Mouse (Mus musculus) neural tube, embryonic 15.5 days (tissue): ENCODE results near the gene Gm5039. TPM values are rescaled to one million over a fixed set of nuclear protein-coding genes. Genes with fewer than 3 reads are reported as not detected.
"Not testable (repeated sequence)": the region's sequence is repeated elsewhere in the genome, so short reads cannot be mapped to it uniquely, and the experiment has no call there.

Experiments
- ATAC-seq: fragments of 200-750 bp; cut with Nextera tagmentation; 2 replicates; pipeline ENCODE4 v1.8.0; 2017; ENCODE audit warnings: mild to moderate bottlenecking, moderate TSS enrichment, moderate library complexity; ENCODE audit not compliant: low FRiP score
- H3K27ac ChIP-seq: fragments of 300-500 bp; sonication (generic); replicated peaks from 2 replicates; pipeline ENCODE4 v1.5.1; 2015; ENCODE audit warnings: mild to moderate bottlenecking, inconsistent platforms
- H3K27me3 ChIP-seq: fragments of 300-500 bp; sonication (generic); replicated peaks from 2 replicates; pipeline ENCODE4 v1.6.1; 2015; ENCODE audit warnings: inconsistent platforms
- H3K36me3 ChIP-seq: fragments of 300-500 bp; sonication (generic); 2 replicates; pipeline ENCODE4 v1.6.1; 2015; ENCODE audit warnings: inconsistent platforms
- H3K4me1 ChIP-seq: fragments of 300-500 bp; sonication (generic); 2 replicates; pipeline ENCODE4 v1.6.1; 2015; ENCODE audit warnings: inconsistent platforms
- H3K4me2 ChIP-seq: fragments of 300-500 bp; sonication (generic); 2 replicates; pipeline ENCODE4 v1.6.1; 2015; ENCODE audit warnings: inconsistent platforms, mild to moderate bottlenecking, moderate library complexity
- H3K4me3 ChIP-seq: fragments of 300-500 bp; sonication (generic); replicated peaks from 2 replicates; pipeline ENCODE4 v1.5.1; 2015; ENCODE audit warnings: mild to moderate bottlenecking, inconsistent platforms
- H3K9ac ChIP-seq: fragments of 300-500 bp; sonication (generic); replicated peaks from 2 replicates; pipeline ENCODE4 v1.6.1; 2015; ENCODE audit warnings: mild to moderate bottlenecking, inconsistent platforms
- H3K9me3 ChIP-seq: fragments of 300-500 bp; sonication (generic); replicated peaks from 2 replicates; pipeline ENCODE4 v1.6.1; 2016; ENCODE audit warnings: inconsistent platforms
- WGBS: fragments of 180-500 bp; shearing (Covaris S2); methylation state at CpG from one replicate; pipeline ENCODE4 v1.1.7; 2015; ENCODE audit warnings: mixed read lengths; 5-methylcytosine and 5-hydroxymethylcytosine counted together
- polyA plus RNA-seq: library from polyadenylated mRNA; unstranded; fragments of >200 nt; fragmentation: Nextera tagmentation; extraction: Ambion mirVana; gene quantifications from 2 replicates; pipeline ENCODE4 v1.2.1, GENCODE M21; 2015

The Gm5039 gene
- not detected in 2 replicates for polyA plus RNA-seq

GRCm38 (mm10) chr12:88323926-88324325, at the start of gene Gm5039:
Gene Gm5039 (minus strand): TSS chr12:88324026.
- H3K4me1 ChIP-seq, H3K9me3 ChIP-seq, H3K27me3 ChIP-seq, H3K4me2 ChIP-seq, H3K27ac ChIP-seq, H3K36me3 ChIP-seq, H3K9ac ChIP-seq, ATAC-seq, H3K4me3 ChIP-seq: not testable (repeated sequence)
- WGBS, result 96% methylated on average over 2 of the region's 2 CpGs

DNA sequence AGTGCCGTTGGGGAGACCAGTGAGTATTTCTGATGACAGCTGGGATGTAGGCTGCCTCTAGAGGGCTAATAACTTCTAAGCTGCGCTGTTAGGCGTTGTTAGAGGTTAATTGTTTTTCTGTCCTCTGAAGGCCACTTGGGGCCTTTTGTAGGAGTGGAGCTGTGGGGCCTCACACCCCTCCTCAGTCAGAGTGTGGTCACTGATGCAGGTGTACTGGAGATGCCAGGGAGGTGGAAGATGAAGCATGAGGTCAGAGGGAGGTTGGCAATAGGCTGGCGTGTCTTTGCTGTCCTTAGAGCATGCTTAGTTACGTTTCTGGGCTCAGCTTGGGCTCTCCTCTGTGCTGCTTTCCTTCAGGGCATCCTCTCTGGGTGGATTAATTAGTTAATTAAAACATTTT, 48.2 kb upstream of the Gm5039 start:
- 40% methylated on average over 5 of the region's 5 CpGs for WGBS
- no peak for ATAC-seq
- no peak overlapping the region for H3K27ac ChIP-seq
- no peaks in the 10 kb centered on the region for H3K27me3 ChIP-seq
- H3K4me2 ChIP-seq, result no peak overlapping the region
- peaks cover 9% of the 10 kb centered on the region; the same call in 1 of the 2 replicates for H3K4me1 ChIP-seq
- no peaks in the 10 kb centered on the region for H3K9me3 ChIP-seq
- no peak overlapping the region for H3K9ac ChIP-seq
- no peaks in the 10 kb centered on the region; the same call in 1 of the 2 replicates for H3K36me3 ChIP-seq
- no peak overlapping the region for H3K4me3 ChIP-seq

DNA sequence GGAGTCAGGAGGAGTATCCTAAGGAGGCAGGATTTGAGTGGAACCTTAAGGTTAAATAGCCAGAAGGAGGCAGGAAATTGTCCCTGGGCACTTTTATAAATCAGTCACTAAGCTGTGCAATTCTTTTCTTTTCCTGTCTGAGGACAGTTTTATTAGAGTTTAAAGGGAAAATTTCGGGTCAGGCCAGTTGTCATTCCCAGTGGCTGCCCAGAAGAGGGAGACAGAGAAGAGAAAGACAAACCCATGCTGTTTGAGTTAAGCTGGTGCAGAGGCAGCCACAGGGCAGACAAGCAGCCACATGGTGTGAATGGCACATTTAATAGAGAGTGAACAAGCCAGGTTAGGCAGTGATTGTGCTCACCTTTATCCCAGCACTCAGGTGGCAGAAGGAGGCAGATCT, 46.5 kb upstream of the Gm5039 start:
- not testable (repeated sequence) for H3K27ac ChIP-seq, H3K27me3 ChIP-seq, H3K9ac ChIP-seq, H3K4me1 ChIP-seq, ATAC-seq, H3K9me3 ChIP-seq, H3K36me3 ChIP-seq, H3K4me2 ChIP-seq, H3K4me3 ChIP-seq
- 0% methylated on average over 1 of the region's 1 CpGs for WGBS

GRCm38 (mm10) chr12:88369690-88370089, 45.9 kb upstream of the Gm5039 start:
- 72% methylated on average over 4 of the region's 4 CpGs for WGBS
- not testable (repeated sequence) for ATAC-seq, H3K27ac ChIP-seq, H3K27me3 ChIP-seq, H3K4me1 ChIP-seq, H3K9me3 ChIP-seq, H3K4me3 ChIP-seq, H3K9ac ChIP-seq, H3K4me2 ChIP-seq, H3K36me3 ChIP-seq

DNA sequence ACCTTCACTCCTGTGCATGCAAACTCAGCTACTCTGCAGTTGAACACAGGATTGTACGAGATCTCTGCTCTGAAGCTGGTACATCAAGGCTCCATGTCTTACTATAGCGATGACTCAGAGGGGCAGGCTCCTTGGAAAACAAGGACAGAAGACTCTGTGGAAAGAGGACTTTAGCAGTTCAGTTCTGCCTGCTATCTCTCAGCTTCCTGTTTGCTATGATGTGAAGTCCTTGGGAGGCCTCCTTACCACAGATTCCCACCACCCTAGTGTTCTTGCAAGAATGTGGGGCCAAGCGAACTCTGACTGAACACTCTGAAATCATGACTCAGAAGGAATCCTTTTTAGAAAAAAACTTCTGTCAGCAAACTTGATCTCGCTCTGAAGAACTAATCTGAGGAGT, 44.8 kb upstream of the Gm5039 start:
- H3K9me3 ChIP-seq, result no peaks in the 10 kb centered on the region
- H3K27ac ChIP-seq, result no peak overlapping the region
- 92% methylated on average over 4 of the region's 4 CpGs for WGBS
- 0 out of 2 replicates have a peak, but pooled peaks cover 7% of the 10 kb centered on the region for H3K4me1 ChIP-seq
- no peak overlapping the region for H3K4me3 ChIP-seq
- no peaks in the 10 kb centered on the region for H3K27me3 ChIP-seq
- H3K36me3 ChIP-seq, result no peaks in the 10 kb centered on the region; the same call in 1 of the 2 replicates
- no peak for ATAC-seq
- no peak overlapping the region for H3K9ac ChIP-seq
- no peak overlapping the region for H3K4me2 ChIP-seq

- Histone ChIP-seq H3K36me3 (no peaks in the 10 kb centered on the region; the same call in 1 of the 2 replicates), H3K9me3 (no peaks in the 10 kb centered on the region), H3K4me1 (0 out of 2 replicates have a peak, but pooled peaks cover 7% of the 10 kb centered on the region), H3K27me3 (no peaks in the 10 kb centered on the region), H3K4me2 (no peak overlapping the region), H3K27ac (no peak overlapping the region), H3K4me3 (no peak overlapping the region), H3K9ac (no peak overlapping the region)
- WGBS, result 88% methylated on average over 4 of the region's 4 CpGs
- no peak for ATAC-seq
Observed at GRCm38 (mm10) chr12:88367673-88368072, 43.8 kb upstream of the Gm5039 start.

GRCm38 (mm10) chr12:88361120-88361445, 37.3 kb upstream of the Gm5039 start:
- no peaks in the 10 kb centered on the region for H3K27me3 ChIP-seq
- ATAC-seq, result no peak
- H3K36me3 ChIP-seq, result no peaks in the 10 kb centered on the region
- peaks cover 8% of the 10 kb centered on the region; the same call in 1 of the 2 replicates for H3K4me1 ChIP-seq
- 58% methylated on average over 9 of the region's 9 CpGs for WGBS
- H3K4me3 ChIP-seq, result peak overlapping the region; percentile 62
- H3K9me3 ChIP-seq, result no peaks in the 10 kb centered on the region
- H3K4me2 ChIP-seq, result peak overlapping the region; percentile 71
- peak overlapping the region; percentile 65 for H3K9ac ChIP-seq
- peak overlapping the region; percentile 81; the same call in 1 of the 2 replicates for H3K27ac ChIP-seq

GRCm38 (mm10) chr12:88360441-88361119, 36.8 kb upstream of the Gm5039 start, which contains the start of gene Adck1:
Gene Adck1 (plus strand): TSS chr12:88360554.
- Histone ChIP-seq H3K27ac (peak within 1 kb of the TSS; percentile 81), H3K9me3 (no peaks in the 10 kb centered on the region), H3K27me3 (no peaks in the 10 kb centered on the region), H3K9ac (peak within 1 kb of the TSS; percentile 65), H3K36me3 (no peaks in the 10 kb centered on the region), H3K4me1 (peaks cover 8% of the 10 kb centered on the region; the same call in 1 of the 2 replicates), H3K4me2 (peak within 1 kb of the TSS; percentile 71), H3K4me3 (peak within 1 kb of the TSS; percentile 62)
- ATAC-seq, result peak; percentile 97
- under 1% methylated on average over 38 of the region's 38 CpGs for WGBS

DNA sequence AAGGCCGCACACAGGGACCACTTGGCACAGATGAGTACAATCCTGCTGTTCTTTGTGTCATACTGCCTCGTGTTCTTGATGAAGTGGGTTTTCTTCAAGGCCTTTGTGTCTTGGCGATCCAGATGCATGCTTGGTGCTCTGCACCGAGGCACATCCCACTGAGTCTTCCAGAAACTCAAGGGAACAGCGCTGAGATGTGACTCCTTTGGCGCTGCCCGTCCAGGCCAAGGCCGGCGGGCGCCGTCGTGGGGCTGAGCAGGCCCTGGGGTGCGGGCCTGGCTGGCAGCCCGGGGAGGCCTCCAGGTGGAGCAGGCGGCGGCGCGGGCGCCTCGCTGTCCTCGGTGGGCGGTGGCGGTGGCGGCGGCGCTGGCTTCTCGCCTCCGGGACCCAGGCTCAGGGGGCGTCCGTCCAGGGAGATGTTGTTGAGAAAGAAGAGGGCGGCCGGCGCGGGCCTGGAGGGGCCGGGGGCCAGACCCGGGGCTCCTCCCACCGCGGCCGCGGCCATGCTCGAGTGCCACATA, 30.4 kb upstream of the Gm5039 start:
- H3K4me3 ChIP-seq, result peak overlapping the region; percentile 26
- 21% methylated on average over 41 of the region's 41 CpGs for WGBS
- H3K27me3 ChIP-seq, result no peaks in the 10 kb centered on the region
- H3K4me1 ChIP-seq, result no peaks in the 10 kb centered on the region
- no peaks in the 10 kb centered on the region for H3K9me3 ChIP-seq
- H3K27ac ChIP-seq, result no peak overlapping the region
- H3K36me3 ChIP-seq, result no peaks in the 10 kb centered on the region
- no peak overlapping the region for H3K9ac ChIP-seq
- H3K4me2 ChIP-seq, result peak overlapping the region; percentile 52
- no peak for ATAC-seq

- 9% methylated on average over 2 of the region's 2 CpGs for WGBS
- H3K4me2 ChIP-seq, H3K36me3 ChIP-seq, H3K27ac ChIP-seq, ATAC-seq, H3K4me3 ChIP-seq, H3K9ac ChIP-seq, H3K4me1 ChIP-seq, H3K27me3 ChIP-seq, H3K9me3 ChIP-seq: not testable (repeated sequence)
Observed at GRCm38 (mm10) chr12:88341286-88341685, 17.5 kb upstream of the Gm5039 start.

GRCm38 (mm10) chr12:88336662-88337413, 13.0 kb upstream of the Gm5039 start:
- H3K9me3 ChIP-seq, ATAC-seq, H3K9ac ChIP-seq, H3K27me3 ChIP-seq, H3K4me3 ChIP-seq, H3K36me3 ChIP-seq, H3K4me1 ChIP-seq, H3K4me2 ChIP-seq, H3K27ac ChIP-seq: not testable (repeated sequence)
- WGBS, result 75% methylated on average over 4 of the region's 4 CpGs

DNA sequence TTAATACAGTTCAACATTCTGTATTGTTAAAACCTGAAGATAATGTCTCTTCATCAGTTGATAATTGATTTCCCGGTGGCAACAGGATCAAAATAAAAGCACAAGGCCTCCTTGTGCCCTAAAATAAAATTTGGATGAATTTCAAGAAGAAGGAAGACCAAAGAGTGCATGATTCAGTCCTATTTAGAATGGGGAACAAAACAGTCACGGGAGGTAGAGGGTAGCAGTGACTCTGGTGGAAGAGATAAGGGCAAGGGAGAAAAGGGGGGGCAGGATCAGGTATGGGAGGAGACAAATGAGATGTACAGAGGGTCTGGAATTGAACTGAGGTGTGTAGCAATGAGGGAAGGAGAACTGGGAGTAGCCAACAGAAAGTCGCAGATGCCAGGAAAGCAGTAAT, 9.3 kb downstream of the Gm5039 start:
- Histone ChIP-seq H3K9ac (no peak overlapping the region), H3K27me3 (no peaks in the 10 kb centered on the region), H3K27ac (no peak overlapping the region), H3K9me3 (no peaks in the 10 kb centered on the region), H3K4me3 (no peak overlapping the region), H3K4me2 (no peak overlapping the region), H3K36me3 (no peaks in the 10 kb centered on the region), H3K4me1 (no peaks in the 10 kb centered on the region)
- no peak for ATAC-seq
- WGBS, result 87% methylated on average over 3 of the region's 3 CpGs
